Mouse (Mus musculus) brain, embryonic 14.5 days (tissue): Measurements from ENCODE around the gene Nkx2-3.

ENCODE experiments used
- CTCF ChIP-seq: fragments of 200-500 bp; IDR thresholded peaks from 2 replicates; pipeline ENCODE4 v1.5.1; 2012; ENCODE audit warnings: inconsistent platforms, mild to moderate bottlenecking, moderate library complexity, borderline replicate concordance; ENCODE audit not compliant: insufficient read depth, insufficient read length; ENCODE audit errors: extremely low read depth
- POLR2A ChIP-seq: fragments of 200-500 bp; IDR thresholded peaks from 2 replicates; pipeline ENCODE4 v1.6.1; 2012; ENCODE audit warnings: mild to moderate bottlenecking, inconsistent platforms, borderline replicate concordance; ENCODE audit not compliant: poor library complexity, insufficient read depth, insufficient read length, severe bottlenecking; ENCODE audit errors: extremely low read depth

DNA sequence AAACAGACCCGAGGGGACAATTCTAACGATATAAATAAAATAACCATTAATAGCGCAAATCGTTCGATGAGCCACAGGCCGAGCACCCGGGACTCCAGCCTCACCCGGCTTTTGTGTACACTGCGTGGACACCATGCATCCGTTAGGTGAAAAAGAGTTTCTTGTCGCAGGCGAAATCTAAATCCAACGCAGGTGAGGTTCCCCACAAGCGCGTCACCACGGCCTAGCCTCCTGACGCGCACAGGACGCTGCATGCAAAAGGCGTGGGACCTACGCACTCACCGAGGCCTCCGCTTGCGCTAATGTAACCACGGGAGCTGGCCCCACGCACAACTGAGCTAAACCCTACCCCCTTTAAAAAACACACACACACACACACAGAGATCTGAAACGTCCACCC is 10.7 kb upstream of the Nkx2-3 start:
- no peak for TF ChIP-seq POLR2A
- no peak for TF ChIP-seq CTCF
